Mouse (Mus musculus) liver, adult 2 months (tissue): ENCODE results near the gene Prnd.

Experiments
- CTCF ChIP-seq: fragments of 200-500 bp; IDR thresholded peaks from 2 replicates; pipeline ENCODE4 v1.5.1; 2011; ENCODE audit warnings: low read depth, low read length, control low read depth
- POLR2A ChIP-seq: fragments of 200-500 bp; IDR thresholded peaks from 2 replicates; pipeline ENCODE4 v1.6.1; 2011; ENCODE audit warnings: low read length, control low read depth; ENCODE audit not compliant: insufficient read depth; ENCODE audit errors: extremely low read depth

DNA sequence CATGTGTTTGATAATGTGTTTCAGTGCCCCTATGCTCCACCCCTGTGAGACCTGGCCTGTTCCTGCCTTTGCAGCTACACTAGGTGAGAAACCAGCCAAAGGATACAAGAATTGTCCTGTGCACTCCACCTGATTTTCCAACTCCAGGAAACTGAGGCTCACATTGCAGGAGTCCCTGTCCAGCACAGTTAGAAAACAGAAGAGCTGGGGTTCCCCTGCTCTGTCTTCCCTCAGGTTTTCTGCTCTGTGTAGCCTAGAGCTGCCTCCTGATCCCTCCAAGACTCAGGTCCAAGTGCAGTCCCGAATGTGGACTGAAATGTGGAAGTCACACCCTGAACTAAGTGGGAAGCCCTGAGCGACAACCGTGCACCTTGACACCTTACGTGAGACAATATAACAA lies 3.0 kb downstream of the Prnd start:
- TF ChIP-seq CTCF (no peak), POLR2A (no peak)
